Mouse (Mus musculus) bone marrow macrophage, adult 2 months (primary cell): ENCODE data around the gene Syngap1.

Source experiments
- CTCF ChIP-seq: IDR thresholded peaks from 2 replicates; pipeline ENCODE4 v1.5.1; 2012; ENCODE audit warnings: low read depth, mild to moderate bottlenecking, low read length, moderate library complexity
- POLR2A ChIP-seq: IDR thresholded peaks from 2 replicates; pipeline ENCODE4 v1.6.1; 2012; ENCODE audit warnings: mild to moderate bottlenecking, low read depth, low read length, borderline replicate concordance

DNA sequence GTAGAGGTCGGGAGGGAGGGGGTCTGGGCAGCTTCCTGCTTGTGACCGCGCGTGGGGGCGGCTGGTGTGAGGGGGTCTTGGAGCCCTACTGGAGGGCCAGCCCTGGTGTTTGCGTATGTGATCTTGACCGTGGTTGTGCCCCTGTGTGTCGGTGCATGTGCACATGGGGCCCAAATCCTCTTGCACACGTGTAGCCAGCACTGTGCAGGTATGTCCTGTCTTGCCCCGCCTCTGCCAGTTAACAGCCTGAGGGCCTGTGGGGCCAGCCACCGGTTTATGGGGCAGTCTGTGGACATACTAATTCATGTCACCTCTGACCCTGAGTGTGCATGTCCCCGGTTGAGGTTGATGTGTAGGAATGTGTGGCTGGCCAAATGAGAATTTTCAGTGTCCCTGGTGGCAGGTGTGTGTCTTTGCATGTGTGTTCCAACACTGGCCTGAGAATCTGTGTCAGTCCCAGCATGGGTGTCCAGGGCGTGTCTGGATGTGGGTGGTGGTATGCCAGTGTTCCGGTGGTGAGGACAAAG lies 8.1 kb downstream of the Syngap1 start:
- no peak for TF ChIP-seq CTCF
- no peak for TF ChIP-seq POLR2A
